Mouse (Mus musculus) cerebellum, postnatal 36 days (tissue): ENCODE results near the gene Aar2.
"Not testable (repeated sequence)": the region's sequence is repeated elsewhere in the genome, so short reads cannot be mapped to it uniquely, and the experiment has no call there.

Experiments used
- DNase-seq, 2 experiments: peaks; one replicate each; pipeline ENCODE4 v3.0.0; 2021 to 2022; ENCODE audit warnings: mixed read lengths in 2 of 2

Aar2 gene

GRCm38 (mm10) chr2:156547123-156547891 lies at the start of gene Aar2:
Gene Aar2 (plus strand): TSS chr2:156547584.
- peak; percentile 83 to 91 for DNase-seq

GRCm38 (mm10) chr2:156497915-156498314 lies 49.5 kb upstream of the Aar2 start:
- DNase-seq, result peak; percentile 76 to 78

- DNase-seq, result no peak
Observed at GRCm38 (mm10) chr2:156501025-156501424, 46.4 kb upstream of the Aar2 start.

GRCm38 (mm10) chr2:156505533-156505932 lies 41.9 kb upstream of the Aar2 start:
- no peak for DNase-seq

- DNase-seq, result no peak
Observed at GRCm38 (mm10) chr2:156512028-156512427, 35.4 kb upstream of the Aar2 start.

GRCm38 (mm10) chr2:156512561-156512960 lies 34.8 kb upstream of the Aar2 start:
- no peak for DNase-seq

- DNase-seq, result no peak
Observed at GRCm38 (mm10) chr2:156515102-156515501, 32.3 kb upstream of the Aar2 start.

- peak; percentile 87 to 91 for DNase-seq
Observed at GRCm38 (mm10) chr2:156515565-156516185, 31.7 kb upstream of the Aar2 start.

- not testable (repeated sequence) for DNase-seq
Observed at GRCm38 (mm10) chr2:156516678-156517077, 30.7 kb upstream of the Aar2 start.

- no peak for DNase-seq
Observed at GRCm38 (mm10) chr2:156518306-156518705, 29.1 kb upstream of the Aar2 start.

- no peak for DNase-seq
Observed at GRCm38 (mm10) chr2:156519584-156519983, 27.8 kb upstream of the Aar2 start.

GRCm38 (mm10) chr2:156522994-156523393 lies 24.4 kb upstream of the Aar2 start:
- no peak for DNase-seq

- DNase-seq, result no peak
Observed at GRCm38 (mm10) chr2:156524078-156524477, 23.3 kb upstream of the Aar2 start.

- DNase-seq, result no peak
Observed at GRCm38 (mm10) chr2:156529726-156530125, 17.7 kb upstream of the Aar2 start.

GRCm38 (mm10) chr2:156533160-156533559 lies 14.2 kb upstream of the Aar2 start:
- no peak for DNase-seq

- no peak for DNase-seq
Observed at GRCm38 (mm10) chr2:156538817-156539555, 8.4 kb upstream of the Aar2 start.

GRCm38 (mm10) chr2:156540991-156541390 lies 6.4 kb upstream of the Aar2 start:
- no peak for DNase-seq

GRCm38 (mm10) chr2:156542410-156542809 lies 5.0 kb upstream of the Aar2 start:
- no peak for DNase-seq

GRCm38 (mm10) chr2:156543804-156544203 lies 3.6 kb upstream of the Aar2 start:
- DNase-seq, result no peak

- no peak for DNase-seq
Observed at GRCm38 (mm10) chr2:156552421-156552820, 5.0 kb downstream of the Aar2 start.

GRCm38 (mm10) chr2:156561808-156562207 lies 14.4 kb downstream of the Aar2 start:
- no peak for DNase-seq

GRCm38 (mm10) chr2:156563557-156563956 lies 16.2 kb downstream of the Aar2 start:
- no peak for DNase-seq

- peak; percentile 51 for DNase-seq
Observed at GRCm38 (mm10) chr2:156566512-156566911, 19.1 kb downstream of the Aar2 start.

- no peak for DNase-seq
Observed at GRCm38 (mm10) chr2:156568647-156569046, 21.3 kb downstream of the Aar2 start.
